In genomic region chr17:31138398-31138797, GRCm38 (mm10) we compare ENCODE assay signal across 9 mouse cellular contexts. TPM values are rescaled to one million over a fixed set of nuclear protein-coding genes. Genes with fewer than 3 reads are reported as not detected.
DNase-seq lines count a peak whose midpoint lies in the region; ATAC-seq and TF ChIP-seq lines count a peak whose summit lies in the region.
"Had no signal": no experiment of that assay in that cellular context is flagged by ENCODE, and none has a peak within 500 bp of the region (broad histone marks: within the 10 kb centered on the region; RNA-seq: fewer than 3 reads in every experiment).

No protein-coding gene starts in this region.

- peaks cover 0 to 3% of the 10 kb centered on the region in 2 experiments; a peak in 1 of 4 replicates for H3K4me1 ChIP-seq in ES-E14 (ENCODE audit: control insufficient read depth in 2 of 2, insufficient read depth in 2 of 2, low read length in 2 of 2, poor library complexity in 1 of 2)

- H3K4me3 ChIP-seq in ES-E14 (ENCODE audit: insufficient read depth in 1 of 2, low read depth in 1 of 2, low read length in 2 of 2, poor library complexity in 1 of 2, severe bottlenecking in 1 of 2), result no peak overlapping the region
- H3K4me3 ChIP-seq: erythroblast, embryonic 14.5 days had no signal

- no peaks in the 10 kb centered on the region for H3K9me3 ChIP-seq in ES-E14 (ENCODE audit: control insufficient read depth, insufficient read depth, low read depth, low read length)

- no peak overlapping the region for H3K27ac ChIP-seq in ES-E14 (ENCODE audit: insufficient read depth, low read depth, low read length, poor library complexity, severe bottlenecking)

- in situ Hi-C loops in ES-E14 (cut with MboI; ENCODE audit: low sequenced_read_pairs in 2 of 2, unreplicated experiment in 2 of 2), result no loop called here

- peak; percentile 56 for DNase-seq in layer of hippocampus, adult 11-12 months (ENCODE audit: low spot score)
- no peak for DNase-seq in layer of hippocampus, adult 9-11 months
- DNase-seq in ES-E14 (ENCODE audit: low read depth, low spot score), result peak; percentile 49
- peak; percentile 53 for DNase-seq in c-Kit-positive CD71-positive TER-119-negative erythroid progenitor cells, embryonic 14.5 days (ENCODE audit: low read depth)
- peak; percentile 47 to 73 for DNase-seq in layer of hippocampus, postnatal 14 days (ENCODE audit: low spot score in 2 of 2)
- DNase-seq in natural killer cell, adult 2 months (ENCODE audit: low spot score in 2 of 2), result peak; percentile 57 to 71
- DNase-seq in thymus, postnatal 10 days (ENCODE audit: low spot score in 2 of 2), result peak; percentile 68 to 94

- no peaks in the 10 kb centered on the region for H3K36me3 ChIP-seq in ES-E14 (ENCODE audit: control insufficient read depth, insufficient read depth, low read length, poor library complexity, severe bottlenecking)

- no peak overlapping the region for H3K9ac ChIP-seq in ES-E14 (ENCODE audit: insufficient read depth, low read depth, low read length, poor library complexity, severe bottlenecking)

- ATAC-seq in frontal cortex, adult (ENCODE audit: low TSS enrichment), result peak; percentile 72; the same call in 1 of the 2 replicates

TF ChIP-seq in ES-E14, 5 proteins besides CTCF, POLR2A, EP300 and RAD21:
- TF ChIP-seq ZC3H11A (IDR thresholded peaks at IDR 0.05; ENCODE audit: borderline replicate concordance, low read depth, low read length) (peak; percentile 48; the same call in 1 of the 2 replicates), CHD2 (IDR thresholded peaks at IDR 0.05; ENCODE audit: low read depth, low read length) (no peak)

RNA-seq across cellular contexts. Expression of gene Tff2, which starts 5.7 kb away (rescaled TPM):
- not detected in 2 replicates for total RNA-seq in ES-E14 (2012; rRNA removed)
- not detected for total RNA-seq in layer of hippocampus, postnatal 14 days (2021)

RNA-seq across cellular contexts. Expression of gene Tff3, which starts 9.0 kb away (rescaled TPM):
- not detected in 2 replicates for total RNA-seq in ES-E14 (2012; rRNA removed)
- not detected for total RNA-seq in layer of hippocampus, postnatal 14 days (2021)

RNA-seq across cellular contexts. Expression of gene Tff1, which starts 26.7 kb away (rescaled TPM):
- not detected in 2 replicates for total RNA-seq in ES-E14 (2012; rRNA removed)
- not detected for total RNA-seq in layer of hippocampus, postnatal 14 days (2021)
